Mouse (Mus musculus): Measurements from ENCODE around the gene Fam19a1.

- TF ChIP-seq CTCF (IDR thresholded peaks at IDR 0.05; ENCODE audit: borderline replicate concordance, insufficient read depth, low read depth, low read length) (no peak), POLR2A (IDR thresholded peaks at IDR 0.05; ENCODE audit: borderline replicate concordance, insufficient read depth, low read length) (no peak)
Measured at GRCm38 (mm10) chr6:96456266-96456665, 343.3 kb downstream of the Fam19a1 start.
